In the genomic region with DNA sequence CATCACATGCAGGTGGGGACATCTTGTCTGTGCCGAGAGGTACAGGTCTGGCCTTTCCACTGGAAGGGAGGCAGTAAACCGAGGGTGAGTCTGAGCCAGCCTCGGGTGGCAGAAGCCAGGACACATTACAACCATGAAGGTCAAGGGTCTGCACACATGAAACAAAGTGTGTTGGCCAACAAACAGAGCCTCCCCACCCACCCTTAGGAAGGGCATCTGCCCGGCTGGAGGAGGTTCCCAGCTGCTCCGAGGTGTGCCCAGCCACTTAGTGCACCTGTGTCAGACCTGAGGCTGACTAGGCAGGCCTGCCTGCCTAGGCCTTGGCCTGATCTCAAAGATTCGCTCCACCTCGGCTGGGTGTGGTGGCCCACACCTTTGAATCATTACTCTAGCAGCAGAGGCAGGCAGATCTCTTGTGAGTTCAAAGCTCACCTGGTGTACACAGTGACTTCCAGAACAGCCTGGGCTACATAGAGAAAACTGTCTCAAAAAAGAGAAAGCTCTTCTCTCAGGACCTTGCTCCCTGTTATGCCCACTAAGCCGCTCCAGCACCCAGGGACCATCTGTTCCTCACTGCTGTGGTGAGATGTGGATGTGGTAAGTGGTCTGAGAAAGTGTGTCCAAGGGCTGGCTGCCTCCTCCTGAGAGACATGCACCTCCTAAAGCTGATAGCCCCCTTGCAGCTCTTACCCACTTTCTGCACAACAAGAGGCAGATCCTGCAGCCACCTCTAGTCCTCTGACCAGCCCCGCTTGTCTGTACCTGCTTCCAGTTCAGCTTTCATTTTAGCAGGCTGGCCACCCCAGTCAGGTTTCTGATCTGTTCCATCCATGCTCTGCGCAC, we compare ENCODE assay signal across 9 mouse cellular contexts. TPM values are rescaled to one million over a fixed set of nuclear protein-coding genes. Genes with fewer than 3 reads are reported as not detected.
DNase-seq lines count a peak whose midpoint lies in the region; ATAC-seq and TF ChIP-seq lines count a peak whose summit lies in the region.
"Had no signal": no experiment of that assay in that cellular context is flagged by ENCODE, and none has a peak within 500 bp of the region (broad histone marks: within the 10 kb centered on the region; RNA-seq: fewer than 3 reads in every experiment).

No protein-coding gene starts in this region.

- peaks cover 13% of the 10 kb centered on the region for H3K9me3 ChIP-seq in E14TG2a.4 (ENCODE audit: low read length)
- H3K9me3 ChIP-seq in intestine, embryonic 15.5 days = no peaks in the 10 kb centered on the region

- ATAC-seq in intestine, embryonic 15.5 days = no peak

- H3K4me2 ChIP-seq in intestine, embryonic 15.5 days (replicated peaks) = peak overlapping the region; percentile 77

- H3K27ac ChIP-seq in embryonic fibroblast, embryonic 13.5 days (ENCODE audit: insufficient read depth, low read length) = peak overlapping the region; percentile 96
- peak overlapping the region; percentile 100 for H3K27ac ChIP-seq in intestine, embryonic 15.5 days
- H3K27ac ChIP-seq in macrophage = peak overlapping the region; percentile 92

- H3K4me3 ChIP-seq in E14TG2a.4 (replicated peaks; ENCODE audit: low read length) = peak overlapping the region; percentile 89
- no peak overlapping the region for H3K4me3 ChIP-seq in embryonic fibroblast, embryonic 13.5 days (ENCODE audit: insufficient read depth, low read length)
- H3K4me3 ChIP-seq in intestine, embryonic 15.5 days (replicated peaks) = no peak overlapping the region
- H3K4me3 ChIP-seq in macrophage (ENCODE audit: inconsistent target) = peak overlapping the region; percentile 26; the same call in 1 of the 2 replicates

- peaks cover 49% of the 10 kb centered on the region for H3K4me1 ChIP-seq in E14TG2a.4 (replicated peaks; ENCODE audit: low read depth, low read length)
- peaks cover 18% of the 10 kb centered on the region for H3K4me1 ChIP-seq in embryonic fibroblast, embryonic 13.5 days (ENCODE audit: control insufficient read depth, insufficient read depth, low read length)
- H3K4me1 ChIP-seq in intestine, embryonic 15.5 days (replicated peaks) = peaks cover 49% of the 10 kb centered on the region

- DNase-seq in heart, adult 11 months = peak; percentile 95
- no peak for DNase-seq in heart, adult 9 months (ENCODE audit: low spot score in 2 of 2)
- DNase-seq in ovary, postnatal 10 days (ENCODE audit: low spot score) = no peak
- no peak for DNase-seq in spleen, postnatal 4 days (ENCODE audit: low spot score in 2 of 2)

- H3K36me3 ChIP-seq in E14TG2a.4 (ENCODE audit: insufficient read depth, low read length) (peaks cover 13% of the 10 kb centered on the region), macrophage (ENCODE audit: inconsistent target) (no peaks in the 10 kb centered on the region)
- no peaks in the 10 kb centered on the region for H3K36me3 ChIP-seq in intestine, embryonic 15.5 days

- no peak overlapping the region for H3K9ac ChIP-seq in intestine, embryonic 15.5 days

- TF ChIP-seq CTCF in E14TG2a.4 (conservative IDR thresholded peaks at IDR 0.05; ENCODE audit: low read length) = no peak
- TF ChIP-seq CTCF in embryonic fibroblast, embryonic 13.5 days (IDR thresholded peaks at IDR 0.05; ENCODE audit: borderline replicate concordance, insufficient read depth, low read length) = no peak

- WGBS in intestine, embryonic 15.5 days = 69% methylated on average over 10 of the region's 10 CpGs
- 89% methylated on average over 10 of the region's 10 CpGs for WGBS in macrophage (ENCODE audit: missing documents)

- 0 out of 2 replicates have a peak, but pooled peaks cover 3% of the 10 kb centered on the region for H3K27me3 ChIP-seq in E14TG2a.4 (ENCODE audit: insufficient read depth, low read length)
- H3K27me3 ChIP-seq in intestine, embryonic 15.5 days (replicated peaks) = no peaks in the 10 kb centered on the region

- no peak; the same call in 1 of the 2 replicates for TF ChIP-seq POLR2A in embryonic fibroblast, embryonic 13.5 days (IDR thresholded peaks at IDR 0.05; ENCODE audit: low read depth, low read length)

- peaks cover 36% of the 10 kb centered on the region for H3K79me2 ChIP-seq in macrophage (ENCODE audit: inconsistent target)

RNA-seq across cellular contexts. Expression of a gene that starts 3.1 kb away (rescaled TPM):
- 5,586 and 6,404 TPM in 2 replicates for polyA plus RNA-seq in embryonic fibroblast, embryonic 13.5 days (2011; ENCODE audit: insufficient read length, low read depth, missing spikeins)
- 2,607 and 2,658 TPM in 2 replicates for polyA plus RNA-seq in intestine, embryonic 15.5 days (2015; fragmentation: Nextera tagmentation; extraction: Ambion mirVana)
- total RNA-seq in macrophage (2018; cell fraction: chromatin; rRNA removed) = 1,000 to 10,000 TPM in 2 of 26 experiments, 100 to 1,000 TPM in 24; 287 to 1,531 (median 530) TPM
- total RNA-seq in macrophage (2018; cell fraction: cytosol; rRNA removed) = 1,000 to 10,000 TPM; 1,610 to 3,491 (median 2,081) TPM
- total RNA-seq in macrophage (2018; cell fraction: nucleus; rRNA removed) = 1,000 to 10,000 TPM in 17 of 26 experiments, 100 to 1,000 TPM in 9; 698 to 2,123 (median 1,142) TPM
- 1,569 to 2,966 TPM (median 1,773 TPM) in 3 replicates for polyA plus RNA-seq in macrophage (2018)

RNA-seq across cellular contexts. Expression of a gene that starts 9.9 kb away (rescaled TPM):
- polyA plus RNA-seq in embryonic fibroblast, embryonic 13.5 days (2011; ENCODE audit: insufficient read length, low read depth, missing spikeins) = not detected in 2 replicates
- 0.18 TPM in 1 of 2 replicates, not detected in the other for polyA plus RNA-seq in intestine, embryonic 15.5 days (2015; fragmentation: Nextera tagmentation; extraction: Ambion mirVana)
- under 1 TPM in 1 of 26 experiments, not detected in 25; 0.49 TPM for total RNA-seq in macrophage (2018; cell fraction: chromatin; rRNA removed)
- total RNA-seq in macrophage (2018; cell fraction: cytosol; rRNA removed) = under 1 TPM in 1 of 26 experiments, not detected in 25; 0.16 TPM
- total RNA-seq in macrophage (2018; cell fraction: nucleus; rRNA removed) = not detected
- polyA plus RNA-seq in macrophage (2018) = not detected in 3 replicates
- total RNA-seq: heart, postnatal 36 days had no signal

RNA-seq across cellular contexts. Expression of a gene that starts 27.1 kb away (rescaled TPM):
- polyA plus RNA-seq in embryonic fibroblast, embryonic 13.5 days (2011; ENCODE audit: insufficient read length, low read depth, missing spikeins) = 8.5 and 10.9 TPM in 2 replicates
- 24.2 and 29.4 TPM in 2 replicates for polyA plus RNA-seq in intestine, embryonic 15.5 days (2015; fragmentation: Nextera tagmentation; extraction: Ambion mirVana)
- 10 to 100 TPM in 23 of 26 experiments, 1 to 10 TPM in 3; 6.6 to 35.2 (median 16.2) TPM for total RNA-seq in macrophage (2018; cell fraction: chromatin; rRNA removed)
- 10 to 100 TPM in 3 of 26 experiments, 1 to 10 TPM in 23; 3.4 to 11.0 (median 5.7) TPM for total RNA-seq in macrophage (2018; cell fraction: cytosol; rRNA removed)
- 10 to 100 TPM in 15 of 26 experiments, 1 to 10 TPM in 11; 5.9 to 26.0 (median 11.5) TPM for total RNA-seq in macrophage (2018; cell fraction: nucleus; rRNA removed)
- polyA plus RNA-seq in macrophage (2018) = 3.8 to 8.1 TPM (median 6.3 TPM) in 3 replicates

Comparison
In these comparisons a context has a peak if more than half of its experiments do, and no peak if none do; other contexts are left out.
1. H3K4me3 ChIP-seq: peak in E14TG2a.4 (single experiment) and macrophage (single experiment); none in embryonic fibroblast, embryonic 13.5 days (single experiment) and intestine, embryonic 15.5 days (single experiment).
2. Peak in every context shown above with its lines, with median percentiles within 50 percentile points of each other: H3K27ac ChIP-seq.